ENCODE assay signal across 8 mouse cellular contexts in genomic region chr10:23787062-23787821, GRCm38 (mm10). TPM values are rescaled to one million over a fixed set of nuclear protein-coding genes. Genes with fewer than 3 reads are reported as not detected.
A peak's percentile ranks its signal among the peaks of the same experiment; 100 is the strongest.
DNase-seq lines count a peak whose midpoint lies in the region; ATAC-seq and TF ChIP-seq lines count a peak whose summit lies in the region.

Gene Rps12, minus strand, starts transcription at chr10:23787275.

- ATAC-seq in forebrain, embryonic 12.5 days (ENCODE audit: low FRiP score), result peak; percentile 98
- ATAC-seq in heart, postnatal 0 days (ENCODE audit: insufficient read depth, low read depth), result peak; percentile 98
- ATAC-seq in liver, embryonic 16.5 days (ENCODE audit: low read depth), result peak; percentile 97
- ATAC-seq in neural tube, embryonic 13.5 days (ENCODE audit: low read depth), result peak; percentile 98

- peak within 1 kb of the TSS; percentile 97 for H3K4me3 ChIP-seq in E14TG2a.4 (replicated peaks; ENCODE audit: low read length)
- H3K4me3 ChIP-seq in forebrain, embryonic 12.5 days (replicated peaks), result peak within 1 kb of the TSS; percentile 85
- peak within 1 kb of the TSS; percentile 93 for H3K4me3 ChIP-seq in heart, postnatal 0 days (ENCODE audit: low read depth, low read length)
- peak within 1 kb of the TSS; percentile 87 for H3K4me3 ChIP-seq in liver, embryonic 16.5 days (ENCODE audit: low read depth, low read length)
- peak within 1 kb of the TSS; percentile 91 for H3K4me3 ChIP-seq in neural tube, embryonic 13.5 days
- H3K4me3 ChIP-seq in testis, adult 2 months (ENCODE audit: control insufficient read depth, low read depth, low read length), result peak within 1 kb of the TSS; percentile 95

- H3K9me3 ChIP-seq in E14TG2a.4 (ENCODE audit: low read length), result no peaks in the 10 kb centered on the region
- no peaks in the 10 kb centered on the region for H3K9me3 ChIP-seq in forebrain, embryonic 12.5 days
- H3K9me3 ChIP-seq in heart, postnatal 0 days (replicated peaks; ENCODE audit: control insufficient read depth, low read length), result no peaks in the 10 kb centered on the region
- H3K9me3 ChIP-seq in liver, embryonic 16.5 days (replicated peaks; ENCODE audit: control insufficient read depth, low read length), result no peaks in the 10 kb centered on the region
- H3K9me3 ChIP-seq in neural tube, embryonic 13.5 days, result no peaks in the 10 kb centered on the region

- no peak for TF ChIP-seq CTCF in E14TG2a.4 (conservative IDR thresholded peaks at IDR 0.05; ENCODE audit: low read length)
- 0 out of 2 replicates have a peak, but pooled peaks have one; percentile 0 for TF ChIP-seq CTCF in heart, postnatal 0 days (IDR thresholded peaks at IDR 0.05; ENCODE audit: low read depth)
- no peak for TF ChIP-seq CTCF in testis, adult 2 months (IDR thresholded peaks at IDR 0.05; ENCODE audit: control insufficient read depth, insufficient read depth, insufficient replicate concordance, low read depth, low read length)

- H3K9ac ChIP-seq in forebrain, embryonic 12.5 days, result peak within 1 kb of the TSS; percentile 88
- H3K9ac ChIP-seq in heart, postnatal 0 days (replicated peaks; ENCODE audit: low read depth, low read length), result peak within 1 kb of the TSS; percentile 88
- peak within 1 kb of the TSS; percentile 82 for H3K9ac ChIP-seq in liver, embryonic 16.5 days (ENCODE audit: low read depth, low read length)
- H3K9ac ChIP-seq in neural tube, embryonic 13.5 days, result peak within 1 kb of the TSS; percentile 96

- H3K27me3 ChIP-seq in E14TG2a.4 (ENCODE audit: insufficient read depth, low read length), result no peaks in the 10 kb centered on the region
- H3K27me3 ChIP-seq in forebrain, embryonic 12.5 days, result no peaks in the 10 kb centered on the region
- no peaks in the 10 kb centered on the region for H3K27me3 ChIP-seq in heart, postnatal 0 days (ENCODE audit: control insufficient read depth, insufficient read depth, low read length)
- no peaks in the 10 kb centered on the region for H3K27me3 ChIP-seq in liver, embryonic 16.5 days (ENCODE audit: control insufficient read depth, insufficient read depth, low read depth, low read length)
- no peaks in the 10 kb centered on the region for H3K27me3 ChIP-seq in neural tube, embryonic 13.5 days
- H3K27me3 ChIP-seq in testis, adult 2 months (ENCODE audit: control insufficient read depth, insufficient read depth, low read length), result no peaks in the 10 kb centered on the region

- peak within 1 kb of the TSS; percentile 92 for H3K4me2 ChIP-seq in forebrain, embryonic 12.5 days
- peak within 1 kb of the TSS; percentile 91 for H3K4me2 ChIP-seq in heart, postnatal 0 days (ENCODE audit: low read depth, low read length)
- H3K4me2 ChIP-seq in liver, embryonic 16.5 days (ENCODE audit: low read depth, low read length), result peak within 1 kb of the TSS; percentile 96
- peak within 1 kb of the TSS; percentile 84 for H3K4me2 ChIP-seq in neural tube, embryonic 13.5 days

- whole genome bisulfite sequencing in forebrain, embryonic 12.5 days, result under 1% methylated on average over 51 of the region's 51 CpGs
- WGBS in heart, postnatal 0 days, result under 1% methylated on average over 51 of the region's 51 CpGs
- WGBS in liver, embryonic 16.5 days (ENCODE audit: insufficient replicate concordance), result under 1% methylated on average over 51 of the region's 51 CpGs
- WGBS in neural tube, embryonic 13.5 days, result under 1% methylated on average over 49 of the region's 51 CpGs

- TF ChIP-seq EP300 in heart, postnatal 0 days (IDR thresholded peaks at IDR 0.05; ENCODE audit: low read depth), result peak; percentile 98

- H3K4me1 ChIP-seq in E14TG2a.4 (replicated peaks; ENCODE audit: low read depth, low read length), result peaks cover 29% of the 10 kb centered on the region
- H3K4me1 ChIP-seq in forebrain, embryonic 12.5 days, result peaks cover 20% of the 10 kb centered on the region
- H3K4me1 ChIP-seq in heart, postnatal 0 days (ENCODE audit: control insufficient read depth, insufficient read depth), result peaks cover 8% of the 10 kb centered on the region
- H3K4me1 ChIP-seq in liver, embryonic 16.5 days (ENCODE audit: control insufficient read depth, low read depth, low read length), result peaks cover 29% of the 10 kb centered on the region
- H3K4me1 ChIP-seq in neural tube, embryonic 13.5 days (replicated peaks), result peaks cover 33% of the 10 kb centered on the region
- no peaks in the 10 kb centered on the region; the same call in 1 of the 2 replicates for H3K4me1 ChIP-seq in testis, adult 2 months (ENCODE audit: control insufficient read depth, insufficient read depth, low read length)

- H3K27ac ChIP-seq in forebrain, embryonic 12.5 days, result peak within 1 kb of the TSS; percentile 73
- H3K27ac ChIP-seq in heart, postnatal 0 days (ENCODE audit: low read depth), result peak within 1 kb of the TSS; percentile 84
- peak within 1 kb of the TSS; percentile 86 for H3K27ac ChIP-seq in liver, embryonic 16.5 days (ENCODE audit: low read length)
- peak within 1 kb of the TSS; percentile 81 for H3K27ac ChIP-seq in neural tube, embryonic 13.5 days (replicated peaks)
- H3K27ac ChIP-seq in testis, adult 2 months (ENCODE audit: control insufficient read depth, insufficient read depth, low read depth, low read length), result peak within 1 kb of the TSS; percentile 83

- peak; percentile 99 for DNase-seq in c-Kit-positive CD71-positive TER-119-positive erythroid progenitor cells, embryonic 14.5 days (ENCODE audit: low spot score)
- DNase-seq in heart, postnatal 0 days (ENCODE audit: low spot score), result peak; percentile 98
- peak; percentile 99 for DNase-seq in kidney, postnatal 4 days

- TF ChIP-seq POLR2A in testis, adult 2 months (IDR thresholded peaks at IDR 0.05; ENCODE audit: control insufficient read depth, low read depth, low read length), result peak; percentile 99

- peaks cover 41% of the 10 kb centered on the region for H3K36me3 ChIP-seq in E14TG2a.4 (ENCODE audit: insufficient read depth, low read length)
- H3K36me3 ChIP-seq in forebrain, embryonic 12.5 days (replicated peaks), result peaks cover 34% of the 10 kb centered on the region
- peaks cover 33% of the 10 kb centered on the region for H3K36me3 ChIP-seq in heart, postnatal 0 days (replicated peaks; ENCODE audit: control insufficient read depth, insufficient read depth, low read length)
- peaks cover 17% of the 10 kb centered on the region for H3K36me3 ChIP-seq in liver, embryonic 16.5 days (ENCODE audit: control insufficient read depth, insufficient read depth)
- H3K36me3 ChIP-seq in neural tube, embryonic 13.5 days, result peaks cover 31% of the 10 kb centered on the region
- H3K36me3 ChIP-seq in testis, adult 2 months (ENCODE audit: control insufficient read depth, insufficient read depth, low read length), result peaks cover 1% of the 10 kb centered on the region; the same call in 1 of the 2 replicates

RNA-seq across cellular contexts. Expression of gene Rps12, which starts in this region (rescaled TPM):
- 117 and 131 TPM in 2 replicates for polyA plus RNA-seq in forebrain, embryonic 12.5 days (2016; fragmentation: Nextera tagmentation; extraction: Ambion mirVana)
- total RNA-seq in heart, postnatal 0 days (2014; rRNA removed; ENCODE audit: low replicate concordance), result 2,923 and 3,021 TPM in 2 replicates
- polyA plus RNA-seq in heart, postnatal 0 days (2015; fragmentation: Nextera tagmentation; extraction: Ambion mirVana), result 83.1 and 86.0 TPM in 2 replicates
- polyA plus RNA-seq in liver, embryonic 16.5 days (2015; fragmentation: Nextera tagmentation; extraction: Ambion mirVana), result 102 and 122 TPM in 2 replicates
- 111 and 141 TPM in 2 replicates for polyA plus RNA-seq in neural tube, embryonic 13.5 days (2015; fragmentation: Nextera tagmentation; extraction: Ambion mirVana)
- polyA plus RNA-seq in testis, adult 2 months (2012; rRNA removed), result 737 and 854 TPM in 2 replicates

Comparison
In these comparisons a context has a peak if more than half of its experiments do, and no peak if none do; other contexts are left out.
1. Peak in every context shown above with its lines: DNase-seq, ATAC-seq, H3K4me3 ChIP-seq and H3K27ac ChIP-seq.